Mouse (Mus musculus) Muller cell, postnatal 12 days (primary cell): Measurements from ENCODE around the gene Mas1.
"Not testable (repeated sequence)": the region's sequence is repeated elsewhere in the genome, so short reads cannot be mapped to it uniquely, and the experiment has no call there.

Experiments
- DNase-seq: peaks from one replicate; pipeline ENCODE4 v3.0.0-alpha.2; 2015; ENCODE audit errors: inconsistent ontology term

Gene Mas1

GRCm38 (mm10) chr17:12868043-12868442 is at the start of gene Mas1:
TSS of gene Mas1 (minus strand) at chr17:12868143.
- DNase-seq, result no peak

GRCm38 (mm10) chr17:12916588-12917380 is 48.8 kb upstream of the Mas1 start:
- no peak for DNase-seq

- peak; percentile 99 for DNase-seq
Observed at GRCm38 (mm10) chr17:12915881-12916583, 48.1 kb upstream of the Mas1 start, which contains the start of gene Mrpl18. TSS of gene Mrpl18 (minus strand) at chr17:12916345.

GRCm38 (mm10) chr17:12915488-12915880 is 47.5 kb upstream of the Mas1 start, which contains the start of gene Tcp1:
TSS of gene Tcp1 (plus strand) at chr17:12915701.
- no peak for DNase-seq

GRCm38 (mm10) chr17:12910391-12910790 is 42.4 kb upstream of the Mas1 start:
- no peak for DNase-seq

GRCm38 (mm10) chr17:12909361-12910280 is 41.7 kb upstream of the Mas1 start, which contains the start of gene Pnldc1:
TSS of gene Pnldc1 (minus strand) at chr17:12910230.
- DNase-seq, result no peak

GRCm38 (mm10) chr17:12906436-12906835 is 38.5 kb upstream of the Mas1 start:
- DNase-seq, result no peak

- no peak for DNase-seq
Observed at GRCm38 (mm10) chr17:12905810-12906209, 37.9 kb upstream of the Mas1 start.

GRCm38 (mm10) chr17:12904349-12904748 is 36.4 kb upstream of the Mas1 start:
- DNase-seq, result no peak

- no peak for DNase-seq
Observed at GRCm38 (mm10) chr17:12903372-12904333, 35.7 kb upstream of the Mas1 start.

- DNase-seq, result no peak
Observed at GRCm38 (mm10) chr17:12902291-12902690, 34.3 kb upstream of the Mas1 start.

GRCm38 (mm10) chr17:12898607-12899006 is 30.7 kb upstream of the Mas1 start:
- DNase-seq, result not testable (repeated sequence)

GRCm38 (mm10) chr17:12897674-12898073 is 29.7 kb upstream of the Mas1 start:
- no peak for DNase-seq

GRCm38 (mm10) chr17:12892033-12892432 is 24.1 kb upstream of the Mas1 start:
- DNase-seq, result no peak

GRCm38 (mm10) chr17:12891054-12891453 is 23.1 kb upstream of the Mas1 start:
- no peak for DNase-seq

- no peak for DNase-seq
Observed at GRCm38 (mm10) chr17:12887021-12887775, 19.3 kb upstream of the Mas1 start.

- no peak for DNase-seq
Observed at GRCm38 (mm10) chr17:12886620-12887019, 18.7 kb upstream of the Mas1 start.

GRCm38 (mm10) chr17:12881216-12881615 is 13.3 kb upstream of the Mas1 start:
- DNase-seq, result no peak

- DNase-seq, result peak; percentile 64
Observed at GRCm38 (mm10) chr17:12880178-12880577, 12.2 kb upstream of the Mas1 start.

GRCm38 (mm10) chr17:12875734-12876133 is 7.8 kb upstream of the Mas1 start, which contains the start of gene Mrgprh:
TSS of gene Mrgprh (plus strand) at chr17:12876034.
- DNase-seq, result no peak
